Mouse (Mus musculus) layer of hippocampus, adult 2 months (tissue): ENCODE results near the gene Pdx1. TPM values are rescaled to one million over a fixed set of nuclear protein-coding genes. Genes with fewer than 3 reads are reported as not detected.

Experiments used
- DNase-seq, 2 experiments: peaks; one replicate each; pipeline ENCODE4 v3.0.0; 2022; ENCODE audit warnings: low spot score in 2 of 2
- H3K27ac ChIP-seq: fragments of 200-600 bp; 2 replicates; pipeline ENCODE4 v1.8.1; 2022
- H3K4me3 ChIP-seq: fragments of 200-600 bp; 2 replicates; pipeline ENCODE4 v1.8.1; 2022; ENCODE audit warnings: mild to moderate bottlenecking
- CTCF ChIP-seq: fragments of 200-600 bp; conservative IDR thresholded peaks from 2 replicates; pipeline ENCODE4 v1.8.1; 2022; ENCODE audit warnings: antibody characterized with exemption, mild to moderate bottlenecking, moderate library complexity
- microRNA-seq, 2 experiments: library from miRNA; unstranded; fragments of <30 nt; microRNA quantifications; one replicate each; pipeline ENCODE4 v1.2.0; 2021
- total RNA-seq, 2 experiments: library from RNA; stranded (reverse); gene quantifications; 2 replicates each; pipeline ENCODE4 v1.2.3; 2021

The Pdx1 gene
- total RNA-seq, 2 experiments from 2014 or later = not detected

- TF ChIP-seq CTCF = peak; percentile 93
- H3K4me3 ChIP-seq = no peak overlapping the region
Measured at GRCm38 (mm10) chr5:147323237-147323917, 53.6 kb downstream of the Pdx1 start.

More at GRCm38 (mm10) chr5:147323237-147323917, 53.6 kb downstream of the Pdx1 start:
- no peak overlapping the region for H3K27ac ChIP-seq
- peak; percentile 46 to 81 for DNase-seq

Small RNAs within 50 kb of the gene (microRNA-seq; reads per million reads assigned to microRNA genes)
- gene Mir7k = 0 to 1.3 reads per million in 2 experiments

Other genes starting within 250 kb of the Pdx1 start
- gene Lnx2, start 193.4 kb upstream of the Pdx1 start, total RNA-seq = 1 to 10 TPM; 5.5 to 6.6 TPM
- gene Polr1d, start 192.9 kb upstream of the Pdx1 start, total RNA-seq = 10 to 100 TPM; 63.1 to 69.7 TPM
- under 1 TPM; 0.20 to 0.52 TPM for gene Gsx1, start 81.3 kb upstream of the Pdx1 start, total RNA-seq
- gene Cdx2, start 37.3 kb downstream of the Pdx1 start, total RNA-seq = not detected
- gene Urad, start 52.5 kb downstream of the Pdx1 start, total RNA-seq = not detected
- 10 to 100 TPM in 1 of 2 experiments, 1 to 10 TPM in 1; 9.8 to 11.0 TPM for gene Flt3, start 130.5 kb downstream of the Pdx1 start, total RNA-seq
- gene Pan3, start 160.2 kb downstream of the Pdx1 start, total RNA-seq = 100 to 1,000 TPM in 1 of 2 experiments, 10 to 100 TPM in 1; 96.7 to 114 TPM